Mouse (Mus musculus): ENCODE measurements around the gene Fam83g. TPM values are rescaled to one million over a fixed set of nuclear protein-coding genes. Genes with fewer than 3 reads are reported as not detected.
"Not testable (repeated sequence)": the region's sequence is repeated elsewhere in the genome, so short reads cannot be mapped to it uniquely, and the experiment has no call there.

The Fam83g gene
- under 1 TPM in 1 of 2 experiments, not detected in 1; 0.09 TPM for total RNA-seq (2021)
- long read RNA-seq, experiment 1, result 0 reads
- long read RNA-seq, experiment 2, result 0 reads

GRCm38 (mm10) chr11:61683907-61684731 lies at the start of gene Fam83g:
Fam83g (plus strand) TSS chr11:61684091.
- no peak for TF ChIP-seq CTCF (IDR thresholded peaks at IDR 0.05)
- intact Hi-C loops (cut with DNase I), result no loop called here
- peak within 1 kb of the TSS; percentile 31 for H3K4me3 ChIP-seq
- H3K27ac ChIP-seq, result no peak within 1 kb of the TSS
- no peak for DNase-seq (ENCODE audit: extremely low spot score in 1 of 2, low spot score in 2 of 2)

GRCm38 (mm10) chr11:61636309-61636708 lies 47.6 kb upstream of the Fam83g start:
- H3K27ac ChIP-seq; intact Hi-C loops (cut with DNase I); DNase-seq (ENCODE audit: extremely low spot score in 1 of 2, low spot score in 2 of 2); H3K4me3 ChIP-seq: not testable (repeated sequence)

GRCm38 (mm10) chr11:61637413-61637812 lies 46.5 kb upstream of the Fam83g start:
- no peak overlapping the region for H3K27ac ChIP-seq
- intact Hi-C loops (cut with DNase I), result no loop called here
- no peak overlapping the region for H3K4me3 ChIP-seq
- TF ChIP-seq CTCF (IDR thresholded peaks at IDR 0.05), result no peak
- DNase-seq (ENCODE audit: extremely low spot score in 1 of 2, low spot score in 2 of 2), result no peak

- intact Hi-C loops (cut with DNase I), result no loop called here
These were observed 46.0 kb upstream of the Fam83g start for GRCm38 (mm10) chr11:61637856-61638255.

GRCm38 (mm10) chr11:61638764-61639536 lies 44.9 kb upstream of the Fam83g start:
- intact Hi-C loops (cut with DNase I), result no loop called here
- no peak for DNase-seq (ENCODE audit: extremely low spot score in 1 of 2, low spot score in 2 of 2)
- TF ChIP-seq CTCF (IDR thresholded peaks at IDR 0.05), result no peak
- H3K27ac ChIP-seq, result no peak overlapping the region
- no peak overlapping the region for H3K4me3 ChIP-seq

More at GRCm38 (mm10) chr11:61637856-61638255, 46.0 kb upstream of the Fam83g start:
- H3K27ac ChIP-seq, result no peak overlapping the region
- H3K4me3 ChIP-seq, result no peak overlapping the region
- DNase-seq (ENCODE audit: extremely low spot score in 1 of 2, low spot score in 2 of 2), result no peak
- no peak for TF ChIP-seq CTCF (IDR thresholded peaks at IDR 0.05)

GRCm38 (mm10) chr11:61639601-61640177 lies 44.2 kb upstream of the Fam83g start:
- no peak for TF ChIP-seq CTCF (IDR thresholded peaks at IDR 0.05)

GRCm38 (mm10) chr11:61640585-61640984 lies 43.3 kb upstream of the Fam83g start:
- intact Hi-C loops (cut with DNase I); DNase-seq (ENCODE audit: extremely low spot score in 1 of 2, low spot score in 2 of 2): not testable (repeated sequence)

More at GRCm38 (mm10) chr11:61639601-61640177, 44.2 kb upstream of the Fam83g start:
- intact Hi-C loops (cut with DNase I), result no loop called here
- H3K4me3 ChIP-seq, result no peak overlapping the region
- DNase-seq (ENCODE audit: extremely low spot score in 1 of 2, low spot score in 2 of 2), result no peak
- H3K27ac ChIP-seq, result no peak overlapping the region

GRCm38 (mm10) chr11:61642106-61642505 lies 41.8 kb upstream of the Fam83g start:
- H3K4me3 ChIP-seq, result no peak overlapping the region
- no peak overlapping the region for H3K27ac ChIP-seq
- DNase-seq (ENCODE audit: extremely low spot score in 1 of 2, low spot score in 2 of 2), result no peak
- intact Hi-C loops (cut with DNase I), result no loop called here
- no peak for TF ChIP-seq CTCF (IDR thresholded peaks at IDR 0.05)

More at GRCm38 (mm10) chr11:61640585-61640984, 43.3 kb upstream of the Fam83g start:
- H3K27ac ChIP-seq, H3K4me3 ChIP-seq: not testable (repeated sequence)

- no peak overlapping the region for H3K27ac ChIP-seq
- no peak for TF ChIP-seq CTCF (IDR thresholded peaks at IDR 0.05)
These were observed 40.5 kb upstream of the Fam83g start for GRCm38 (mm10) chr11:61643184-61643961.

GRCm38 (mm10) chr11:61644576-61645326 lies 39.1 kb upstream of the Fam83g start:
- intact Hi-C loops (cut with DNase I), result loop anchor here (1.0 kb wide), 1 partner anchor 19 kb away; no protein-coding TSS in a partner anchor
- Histone ChIP-seq H3K27ac (peak overlapping the region; percentile 10; the same call in 1 of the 2 replicates), H3K4me3 (no peak overlapping the region)
- no peak for TF ChIP-seq CTCF (IDR thresholded peaks at IDR 0.05)
- peak; percentile 61 to 66 for DNase-seq (ENCODE audit: extremely low spot score in 1 of 2, low spot score in 2 of 2)

More at GRCm38 (mm10) chr11:61643184-61643961, 40.5 kb upstream of the Fam83g start:
- DNase-seq (ENCODE audit: extremely low spot score in 1 of 2, low spot score in 2 of 2), result no peak
- no peak overlapping the region for H3K4me3 ChIP-seq
- intact Hi-C loops (cut with DNase I), result no loop called here

Data from left cerebral cortex, adult 2 months (tissue).